Mouse (Mus musculus) cerebellum, adult 11 months (tissue): ENCODE measurements around the gene Mdh2.

Experiments
- DNase-seq: peaks from one replicate; pipeline ENCODE4 v3.0.0; 2022

Gene Mdh2

GRCm38 (mm10) chr5:135777796-135778470, 347 bp upstream of the Mdh2 start, which contains the start of gene Styxl1:
Gene Styxl1, minus strand, starts transcription at chr5:135778385.
- no peak for DNase-seq

DNA sequence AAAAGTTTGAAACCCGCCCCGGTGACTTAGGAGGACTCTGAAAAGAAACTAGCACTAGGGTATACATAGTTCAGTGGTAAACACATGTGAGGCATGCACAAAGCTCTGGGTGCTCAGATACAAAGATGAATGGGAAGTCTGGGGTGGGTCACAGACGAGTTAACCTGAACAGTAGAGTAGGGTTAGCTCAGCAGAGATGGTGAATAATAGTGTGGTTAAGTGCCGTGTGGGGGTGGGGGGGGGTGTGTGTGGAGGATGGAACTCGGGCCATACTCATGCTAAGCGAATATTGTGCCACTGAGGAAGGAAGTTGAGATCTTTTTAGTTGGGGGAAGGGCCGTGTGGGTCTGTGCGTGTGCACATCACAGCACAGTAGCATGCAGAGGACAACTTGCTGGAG, 2.1 kb downstream of the Mdh2 start:
- no peak for DNase-seq

DNA sequence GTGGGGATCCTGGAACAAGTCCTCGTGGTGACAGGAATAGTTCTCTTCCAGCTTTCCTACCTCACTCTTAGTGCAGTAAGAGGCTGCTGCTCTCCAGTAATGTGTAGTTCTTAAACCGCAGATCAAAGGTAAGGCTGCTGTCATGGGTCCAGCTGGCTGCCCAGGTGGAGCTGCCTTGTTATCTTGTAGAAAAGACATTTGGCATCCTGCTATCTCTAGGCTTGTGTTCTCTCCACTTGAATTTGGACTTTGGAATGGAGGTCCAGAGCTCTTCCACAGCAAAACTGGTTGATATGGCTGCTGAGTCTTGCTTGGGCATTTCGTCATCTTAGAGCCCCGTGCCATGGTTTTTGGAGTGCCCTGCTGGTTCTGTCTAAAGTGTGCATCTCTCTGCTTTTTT, 4.6 kb downstream of the Mdh2 start:
- DNase-seq, result no peak

- peak; percentile 89 for DNase-seq
Observed at GRCm38 (mm10) chr5:135793996-135794858, 15.9 kb downstream of the Mdh2 start.

DNA sequence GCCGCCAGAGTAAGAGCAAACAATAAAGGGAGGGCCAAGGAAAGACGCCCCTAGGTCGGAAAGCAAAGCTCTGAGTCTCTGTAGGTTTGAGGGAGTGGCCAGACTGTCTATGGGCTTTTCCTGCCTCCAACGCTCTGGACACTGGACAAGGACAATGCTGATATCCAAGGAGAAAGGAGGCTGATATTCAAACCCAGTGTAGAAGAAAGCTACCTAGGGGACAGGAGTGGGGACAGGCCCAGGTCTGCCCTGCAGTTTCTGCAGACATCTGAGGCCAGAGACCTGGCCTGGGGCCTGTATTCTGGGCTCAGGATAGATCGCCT, 16.5 kb downstream of the Mdh2 start:
- DNase-seq, result no peak

GRCm38 (mm10) chr5:135799746-135800145, 21.5 kb downstream of the Mdh2 start:
- no peak for DNase-seq

GRCm38 (mm10) chr5:135800927-135801326, 22.6 kb downstream of the Mdh2 start:
- no peak for DNase-seq

DNA sequence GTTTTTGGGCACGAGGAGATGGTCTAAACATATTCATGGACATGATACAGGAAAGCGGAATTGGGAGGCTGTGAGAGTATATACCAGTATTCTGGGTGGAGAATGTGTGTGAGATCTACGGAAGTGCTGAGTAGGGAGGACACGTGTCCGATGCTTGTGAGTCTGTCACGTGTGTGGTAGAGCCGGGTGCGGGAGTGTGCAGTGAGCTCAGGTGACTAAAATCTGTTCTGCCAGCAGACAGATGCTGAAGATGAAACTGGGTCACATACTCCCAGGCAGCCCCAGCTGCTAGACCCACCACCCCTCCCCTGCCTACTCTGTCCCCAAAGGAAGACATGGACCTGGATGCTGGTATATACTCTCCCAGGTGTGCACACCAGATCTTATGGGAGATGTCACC, 24.4 kb downstream of the Mdh2 start:
- DNase-seq, result no peak

DNA sequence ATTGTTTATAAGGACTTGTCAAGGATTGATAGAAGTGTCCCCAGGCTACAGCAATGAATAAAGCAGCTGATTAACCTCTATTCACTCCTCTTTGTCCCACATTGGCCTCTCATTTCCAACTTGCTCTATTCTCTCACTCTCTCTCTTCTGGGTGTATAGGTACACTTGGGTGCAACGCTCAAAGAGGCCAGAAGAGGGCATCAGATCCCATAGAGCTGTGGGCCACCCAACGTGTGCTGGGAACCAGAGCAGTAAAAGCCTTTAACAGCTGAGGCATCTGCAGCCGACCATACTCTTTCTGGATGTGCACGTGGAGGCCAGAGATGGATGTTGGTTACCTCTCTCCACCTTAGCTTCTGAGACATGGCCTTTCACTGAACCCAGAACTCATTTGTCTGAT, 24.9 kb downstream of the Mdh2 start:
- DNase-seq, result no peak

DNA sequence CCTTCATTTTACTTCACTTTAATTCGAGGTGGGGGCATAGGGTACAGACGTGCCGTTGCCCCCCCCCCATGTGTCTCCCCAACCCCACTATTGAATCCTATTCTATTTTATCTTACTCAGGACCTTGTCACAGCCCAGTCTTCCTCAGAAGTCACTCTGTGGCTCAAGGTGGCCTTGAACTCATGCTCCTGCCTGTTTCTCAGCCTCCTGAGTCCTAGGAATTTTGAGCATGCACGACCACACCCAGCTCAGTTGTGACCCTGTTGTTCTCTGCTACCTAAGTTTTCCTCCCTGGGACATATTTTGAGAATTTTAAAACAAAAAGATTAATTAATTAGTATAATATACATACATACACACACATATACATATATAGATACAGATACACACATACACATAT, 25.4 kb downstream of the Mdh2 start:
- DNase-seq, result no peak

DNA sequence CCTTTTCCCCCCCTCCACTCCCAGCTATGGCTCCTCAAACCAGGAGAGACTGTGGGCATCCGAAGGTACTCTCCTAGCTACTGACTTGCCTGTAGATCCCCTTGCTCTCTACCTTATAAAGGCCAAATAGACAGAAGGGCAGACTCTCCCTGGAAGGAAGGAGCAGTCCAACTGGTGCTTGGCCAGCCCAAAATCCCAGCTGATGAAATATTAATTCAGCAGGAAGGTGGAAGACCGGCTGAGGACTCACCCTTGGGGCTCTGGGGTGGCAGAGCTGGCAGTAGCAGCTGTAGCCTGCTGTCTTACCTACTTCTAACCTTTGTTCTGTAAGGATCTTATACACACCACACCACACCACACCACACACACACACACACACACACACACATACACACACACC, 26.5 kb downstream of the Mdh2 start:
- no peak for DNase-seq

- DNase-seq, result peak; percentile 90
Observed at GRCm38 (mm10) chr5:135806555-135807262, 28.4 kb downstream of the Mdh2 start, which contains the start of gene Srrm3. Gene Srrm3, plus strand, starts transcription at chr5:135806890.

- DNase-seq, result peak; percentile 59
Observed at GRCm38 (mm10) chr5:135807263-135807637, 29.0 kb downstream of the Mdh2 start.

DNA sequence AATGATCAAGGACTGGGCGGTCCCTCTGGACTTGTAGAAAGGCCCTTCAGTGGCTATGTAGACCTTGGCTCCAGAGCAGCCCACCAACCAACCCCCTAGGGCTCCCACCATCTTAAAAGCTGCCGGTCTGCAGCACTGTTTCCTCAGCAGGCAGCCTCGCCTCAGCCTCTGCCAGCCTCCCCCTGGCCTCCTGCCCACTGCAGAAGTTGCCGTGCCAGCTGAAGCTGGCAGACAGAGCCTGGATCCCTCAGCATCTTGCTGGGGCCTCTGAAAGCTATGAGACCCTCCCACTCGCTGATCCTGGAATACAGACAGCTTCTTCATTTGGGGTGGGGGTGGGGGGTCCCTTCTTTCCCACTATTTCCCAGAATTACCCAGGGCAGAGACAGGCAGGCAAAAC, 34.7 kb downstream of the Mdh2 start:
- DNase-seq, result peak; percentile 82

DNA sequence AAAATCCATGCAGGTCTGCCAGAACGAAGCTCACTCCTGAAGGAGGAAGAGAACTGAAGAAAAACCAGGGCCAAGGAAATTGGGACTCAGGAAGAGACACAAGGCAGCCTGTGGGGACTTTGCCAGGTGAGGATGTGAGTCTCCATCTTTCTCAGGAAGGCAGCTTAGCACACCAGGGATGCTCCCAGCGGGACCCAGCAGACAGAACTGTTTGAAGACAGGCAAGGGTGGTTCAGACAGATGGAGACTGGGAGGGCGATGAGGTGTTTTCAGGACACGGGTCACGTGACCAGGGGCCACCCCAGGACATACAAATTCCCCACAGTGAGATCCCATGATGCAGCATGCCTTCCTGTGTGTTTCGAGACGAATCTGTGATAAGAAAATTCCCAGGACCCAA, 40.2 kb downstream of the Mdh2 start:
- DNase-seq, result peak; percentile 86

GRCm38 (mm10) chr5:135822316-135822944, 44.1 kb downstream of the Mdh2 start:
- DNase-seq, result no peak

DNA sequence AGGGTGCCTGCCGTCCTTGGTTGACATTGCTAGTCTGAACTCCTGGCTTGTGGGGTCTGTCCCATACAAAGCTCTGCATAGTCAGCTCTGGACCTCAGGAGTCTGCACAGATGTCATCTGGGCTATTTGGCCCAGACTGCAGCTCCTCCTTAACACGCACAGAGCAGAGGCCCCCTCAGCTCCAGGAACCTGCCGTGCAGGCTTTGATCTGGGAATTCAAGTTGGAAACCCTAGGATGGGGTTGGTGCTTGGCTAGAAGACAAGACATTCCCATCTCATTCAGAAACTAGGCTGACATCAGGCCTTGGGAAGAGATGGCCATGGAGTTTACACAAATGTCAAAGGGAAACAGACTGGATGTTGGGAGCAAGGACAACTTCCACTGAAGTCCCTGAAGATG, 46.2 kb downstream of the Mdh2 start:
- DNase-seq, result no peak

DNA sequence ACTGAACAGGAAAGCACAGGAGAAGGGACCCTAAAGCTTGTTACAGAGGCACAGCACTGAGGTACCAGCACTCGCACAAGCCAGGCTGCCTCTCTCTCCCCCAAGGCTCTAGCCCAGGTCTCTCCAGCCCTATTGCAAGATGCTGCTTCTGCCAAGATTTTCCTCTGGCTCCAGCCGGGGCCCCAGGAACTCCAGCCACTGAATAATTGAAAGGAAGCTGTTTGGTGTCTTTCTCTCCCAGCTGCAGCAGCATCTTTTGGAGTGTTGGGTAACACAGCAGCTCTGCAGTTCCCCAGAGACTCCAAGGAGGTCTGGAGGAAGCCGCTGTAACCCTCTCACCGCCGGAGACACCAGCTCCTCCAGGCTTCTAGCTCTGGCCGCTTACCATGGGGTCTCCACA, 47.9 kb downstream of the Mdh2 start:
- no peak for DNase-seq

- DNase-seq, result no peak
Observed at GRCm38 (mm10) chr5:135829381-135829780, 51.1 kb downstream of the Mdh2 start.

DNA sequence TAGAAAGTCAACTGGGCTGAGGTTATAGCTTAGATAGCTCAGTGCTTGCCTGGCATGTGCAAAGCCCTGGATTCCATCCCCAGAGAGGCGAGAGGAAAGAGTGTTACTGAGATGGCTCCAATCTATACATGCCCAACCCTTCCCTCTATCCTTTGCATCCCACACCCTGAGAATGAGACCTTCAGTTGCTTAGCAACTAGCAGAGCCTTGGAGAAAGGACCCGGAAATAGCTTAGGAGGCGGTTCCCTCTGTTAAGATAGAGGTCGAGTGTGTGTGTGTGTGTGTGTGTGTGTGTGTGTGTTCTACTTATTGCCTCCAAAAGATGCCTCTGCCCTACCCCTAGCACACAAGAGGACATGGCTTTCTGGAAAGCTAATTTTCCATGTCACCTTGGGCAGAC, 54.4 kb downstream of the Mdh2 start:
- no peak for DNase-seq

DNA sequence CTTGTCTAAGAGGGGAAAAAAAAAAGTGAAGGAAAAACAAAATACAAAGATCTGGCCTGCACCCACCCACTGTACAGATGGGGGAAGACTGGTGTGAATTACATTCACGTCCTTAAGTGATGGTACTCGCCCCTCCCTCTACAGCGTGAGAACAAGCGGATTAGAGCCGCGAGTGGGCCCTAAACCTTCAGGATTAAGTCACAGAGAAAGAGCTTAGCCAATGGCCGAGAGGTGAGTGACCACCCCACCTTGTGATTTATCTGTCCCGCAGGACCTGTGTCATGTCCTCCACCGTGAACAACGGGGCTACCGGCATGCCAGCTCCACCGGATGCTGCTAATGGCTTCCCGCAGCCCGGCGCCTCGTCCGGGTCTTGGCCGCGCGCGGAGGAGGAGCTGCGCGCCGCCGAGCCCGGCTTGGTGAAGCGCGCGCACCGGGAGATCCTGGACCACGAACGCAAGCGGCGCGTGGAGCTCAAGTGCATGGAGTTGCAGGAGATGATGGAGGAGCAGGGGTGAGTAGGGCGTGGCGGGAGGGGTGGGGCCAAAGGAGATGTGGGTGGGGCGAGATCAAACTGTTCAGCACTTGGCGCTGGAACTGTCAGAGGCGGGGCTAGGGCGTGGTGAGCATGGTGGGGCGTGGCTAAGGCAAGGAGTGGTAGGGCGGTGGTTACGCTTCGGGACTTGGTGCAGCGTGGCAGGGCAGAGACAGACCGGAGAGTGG, 56.6 kb downstream of the Mdh2 start:
- DNase-seq, result peak; percentile 75

DNA sequence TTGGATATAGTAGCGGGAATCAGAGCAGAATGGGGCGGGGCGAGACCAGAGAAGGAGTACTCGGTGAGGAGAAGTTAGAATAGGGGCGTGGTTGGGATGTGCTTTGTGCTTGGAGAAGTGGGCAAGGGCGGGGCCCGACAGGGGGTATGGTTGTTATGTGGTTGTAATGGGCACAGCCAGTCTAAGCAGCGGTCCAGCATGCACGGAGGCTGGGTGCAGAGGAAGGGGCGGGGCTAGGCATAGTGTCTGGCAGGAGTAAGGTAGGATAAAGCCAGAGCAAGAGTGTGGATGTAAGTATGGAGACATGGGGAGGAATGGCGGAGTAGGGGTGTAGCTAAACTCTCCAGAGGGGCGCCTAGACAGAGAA, 57.2 kb downstream of the Mdh2 start:
- DNase-seq, result no peak

GRCm38 (mm10) chr5:135835981-135836380, 57.7 kb downstream of the Mdh2 start:
- peak; percentile 56 for DNase-seq
